10 mouse cellular contexts compared by ENCODE assay signal in the genomic region with DNA sequence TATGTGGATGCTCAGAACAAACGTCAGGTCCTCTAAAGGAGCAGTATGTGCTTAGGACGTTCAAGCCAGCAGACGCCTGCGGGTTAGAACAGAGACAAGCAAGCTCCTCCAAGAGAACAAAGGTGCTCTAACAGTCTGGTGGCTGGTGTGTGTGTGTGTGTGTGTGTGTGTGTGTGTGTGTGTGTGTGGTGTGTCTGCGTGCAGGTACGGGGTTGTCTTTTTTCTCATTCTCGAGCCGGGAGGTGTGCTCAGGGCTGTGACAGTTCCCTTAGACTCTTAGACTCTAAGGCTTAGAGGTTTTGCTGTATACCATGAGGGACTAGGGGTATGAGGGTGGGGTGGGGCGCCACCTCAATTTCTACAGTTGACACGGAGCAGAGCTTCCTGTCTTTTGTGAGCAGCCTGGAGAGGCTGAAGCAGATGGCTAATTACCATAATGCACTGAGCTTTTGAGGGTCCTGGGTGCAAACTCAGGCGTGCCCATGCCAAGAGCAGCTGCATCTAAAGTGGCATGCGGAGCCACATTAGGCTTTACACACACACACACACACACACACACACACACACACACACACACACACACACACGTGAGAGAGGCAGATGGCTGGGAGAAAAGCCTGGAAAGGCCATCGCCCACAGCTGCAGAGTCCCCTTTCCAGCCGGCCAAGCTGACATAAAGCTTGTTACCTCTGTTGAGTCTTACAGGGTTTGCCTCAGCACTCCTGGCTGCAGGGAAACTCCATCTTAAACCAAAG.
DNase-seq lines count a peak whose midpoint lies in the region; ATAC-seq lines count a peak whose summit lies in the region.
"Had no signal": no experiment of that assay in that cellular context is flagged by ENCODE, and none has a peak within 500 bp of the region (broad histone marks: within the 10 kb centered on the region; RNA-seq: fewer than 3 reads in every experiment).

No protein-coding gene starts in this region.

- H3K4me1 ChIP-seq in forebrain, embryonic 13.5 days, result peaks cover 15% of the 10 kb centered on the region
- no peaks in the 10 kb centered on the region for H3K4me1 ChIP-seq in midbrain, embryonic 11.5 days (ENCODE audit: control insufficient read depth, insufficient read depth, low read length)
- H3K4me1 ChIP-seq: heart, embryonic 15.5 days had no signal

- no peak overlapping the region for H3K4me3 ChIP-seq in forebrain, embryonic 13.5 days
- no peak overlapping the region for H3K4me3 ChIP-seq in midbrain, embryonic 11.5 days (ENCODE audit: low read depth, low read length)
- H3K4me3 ChIP-seq: heart, embryonic 15.5 days; left cerebral cortex, adult 2 months had no signal

- peak; percentile 84 for DNase-seq in left cerebral cortex, postnatal 4 days
- DNase-seq in left cerebral cortex, adult 18-20 months (ENCODE audit: low spot score in 2 of 2), result no peak
- DNase-seq in midbrain, embryonic 11.5 days (ENCODE audit: low spot score, missing footprints), result no peak
- peak; percentile 52 to 54 for DNase-seq in thymus, postnatal 10 days (ENCODE audit: low spot score in 2 of 2)
- no peak for DNase-seq in adrenal gland, adult (ENCODE audit: inconsistent age in 2 of 2, low spot score in 1 of 2)
- DNase-seq in heart, adult 9 months (ENCODE audit: low spot score in 2 of 2), result no peak
- DNase-seq: lung, embryonic 14.5 days had no signal

- no peak overlapping the region for H3K9ac ChIP-seq in forebrain, embryonic 13.5 days
- no peak overlapping the region for H3K9ac ChIP-seq in midbrain, embryonic 11.5 days (ENCODE audit: low read length)
- H3K9ac ChIP-seq: heart, embryonic 15.5 days; lung, embryonic 14.5 days had no signal

- H3K4me2 ChIP-seq in forebrain, embryonic 13.5 days, result no peak overlapping the region
- no peak overlapping the region for H3K4me2 ChIP-seq in midbrain, embryonic 11.5 days
- H3K4me2 ChIP-seq: heart, embryonic 15.5 days; lung, embryonic 14.5 days had no signal

- peaks cover 3% of the 10 kb centered on the region; the same call in 1 of the 2 replicates for H3K9me3 ChIP-seq in forebrain, embryonic 13.5 days (replicated peaks)
- no peaks in the 10 kb centered on the region for H3K9me3 ChIP-seq in midbrain, embryonic 11.5 days (ENCODE audit: control insufficient read depth, low read length)
- H3K9me3 ChIP-seq: heart, embryonic 15.5 days had no signal

- no peaks in the 10 kb centered on the region for H3K27me3 ChIP-seq in forebrain, embryonic 13.5 days
- peaks cover 6% of the 10 kb centered on the region; the same call in 1 of the 2 replicates for H3K27me3 ChIP-seq in midbrain, embryonic 11.5 days (ENCODE audit: control insufficient read depth, insufficient read depth, low read length)
- H3K27me3 ChIP-seq: heart, embryonic 15.5 days had no signal

- H3K36me3 ChIP-seq in forebrain, embryonic 13.5 days (ENCODE audit: poor library complexity, severe bottlenecking), result no peaks in the 10 kb centered on the region
- H3K36me3 ChIP-seq in midbrain, embryonic 11.5 days (ENCODE audit: control insufficient read depth, insufficient read depth, low read length), result no peaks in the 10 kb centered on the region
- H3K36me3 ChIP-seq: heart, embryonic 15.5 days had no signal

- intact Hi-C loops in left cerebral cortex, postnatal 4 days (cut with DNase I), result no loop called here

- peak overlapping the region; percentile 71 for H3K27ac ChIP-seq in forebrain, embryonic 13.5 days
- H3K27ac ChIP-seq in midbrain, embryonic 11.5 days (ENCODE audit: low read depth, low read length), result no peak overlapping the region
- H3K27ac ChIP-seq: heart, embryonic 15.5 days; left cerebral cortex, adult 2 months had no signal

- WGBS in forebrain, embryonic 13.5 days, result 49% methylated on average over 15 of the region's 15 CpGs
- WGBS in midbrain, embryonic 11.5 days, result 72% methylated on average over 15 of the region's 15 CpGs

- ATAC-seq in forebrain, embryonic 13.5 days, result peak; percentile 96
- peak; percentile 77 for ATAC-seq in midbrain, embryonic 11.5 days (ENCODE audit: low FRiP score)

Comparison
In these comparisons a context has a peak if more than half of its experiments do, and no peak if none do; other contexts are left out.
1. DNase-seq: peak in left cerebral cortex, postnatal 4 days (single experiment) and thymus, postnatal 10 days (2 of 2); none in left cerebral cortex, adult 18-20 months (0 of 2), midbrain, embryonic 11.5 days (single experiment), adrenal gland, adult (0 of 2) and heart, adult 9 months (0 of 2).